Comparison of ENCODE assay signal across 28 mouse cellular contexts in genomic region chr5:151348418-151348817, GRCm38 (mm10).
"Had no signal": no experiment of that assay in that cellular context is flagged by ENCODE, and none has a peak within 500 bp of the region (broad histone marks: within the 10 kb centered on the region; RNA-seq: fewer than 3 reads in every experiment).

No protein-coding gene starts in this region.

- H3K4me3 ChIP-seq: limb, embryonic 10.5 days; limb, embryonic 12.5 days; limb, embryonic 13.5 days; limb, embryonic 15.5 days; liver, embryonic 12.5 days; liver, embryonic 13.5 days; liver, embryonic 15.5 days; lung, embryonic 15.5 days; megakaryocyte, embryonic 14.5 days; midbrain, embryonic 10.5 days; midbrain, embryonic 12.5 days; midbrain, embryonic 13.5 days; midbrain, embryonic 15.5 days; myocyte had no signal

- H3K27me3 ChIP-seq: limb, embryonic 12.5 days; limb, embryonic 13.5 days; limb, embryonic 15.5 days; liver, embryonic 12.5 days; liver, embryonic 13.5 days; liver, embryonic 15.5 days; lung, embryonic 15.5 days; megakaryocyte, embryonic 14.5 days; midbrain, embryonic 12.5 days; midbrain, embryonic 13.5 days; midbrain, embryonic 15.5 days had no signal

- H3K27ac ChIP-seq: limb, embryonic 10.5 days; limb, embryonic 12.5 days; limb, embryonic 13.5 days; limb, embryonic 15.5 days; liver, embryonic 12.5 days; liver, embryonic 13.5 days; liver, embryonic 14.5 days; liver, embryonic 15.5 days; lung, embryonic 15.5 days; macrophage; midbrain, embryonic 10.5 days; midbrain, embryonic 12.5 days; midbrain, embryonic 13.5 days; midbrain, embryonic 15.5 days had no signal

- H3K4me1 ChIP-seq: limb, embryonic 10.5 days; limb, embryonic 12.5 days; limb, embryonic 15.5 days; liver, embryonic 12.5 days; liver, embryonic 13.5 days; liver, embryonic 15.5 days; lung, embryonic 15.5 days; midbrain, embryonic 10.5 days; midbrain, embryonic 12.5 days; midbrain, embryonic 13.5 days; midbrain, embryonic 15.5 days had no signal

- H3K36me3 ChIP-seq: limb, embryonic 10.5 days; limb, embryonic 12.5 days; limb, embryonic 13.5 days; limb, embryonic 15.5 days; liver, embryonic 12.5 days; liver, embryonic 13.5 days; liver, embryonic 15.5 days; lung, embryonic 15.5 days; midbrain, embryonic 10.5 days; midbrain, embryonic 12.5 days; midbrain, embryonic 13.5 days; midbrain, embryonic 15.5 days had no signal

- ATAC-seq: liver, embryonic 12.5 days; liver, postnatal 0 days; lung, postnatal 0 days; midbrain, embryonic 13.5 days; midbrain, embryonic 15.5 days; midbrain, embryonic 16.5 days had no signal

- DNase-seq: liver; liver, embryonic 13.5 days; liver, postnatal 0 days; lung, adult 18-20 months; lung, adult 2 months; lung, embryonic 14.5 days; lung, postnatal 10 days; lung, postnatal 14 days; lung, postnatal 36 days; lung, postnatal 4 days; midbrain, embryonic 14.5 days had no signal

- H3K9me3 ChIP-seq: limb, embryonic 10.5 days; limb, embryonic 15.5 days; liver, embryonic 12.5 days; liver, embryonic 13.5 days; liver, embryonic 15.5 days; lung, embryonic 15.5 days; megakaryocyte, embryonic 14.5 days; midbrain, embryonic 12.5 days; midbrain, embryonic 15.5 days had no signal
